In the genomic region with DNA sequence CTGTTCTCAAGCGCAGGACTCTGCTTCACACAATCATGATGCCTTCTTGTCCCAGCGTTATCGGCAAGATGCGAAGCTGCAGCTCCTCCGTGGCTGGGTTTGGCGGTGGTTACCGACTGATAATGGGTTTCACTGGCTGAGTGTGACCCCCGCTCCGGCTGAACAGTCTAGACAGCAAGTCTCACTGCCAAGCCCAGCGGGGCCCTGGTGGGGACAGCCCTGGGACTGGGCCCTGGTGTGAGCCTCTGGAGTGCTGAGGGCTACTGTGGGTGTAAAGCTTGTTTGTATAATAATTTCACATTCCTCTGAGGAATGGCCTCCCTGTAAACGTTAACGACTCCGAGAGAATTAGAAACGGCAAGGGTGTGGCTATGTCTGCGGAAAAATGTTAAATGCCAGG, we compare ENCODE assay signal across 12 mouse cellular contexts. TPM values are rescaled to one million over a fixed set of nuclear protein-coding genes. Genes with fewer than 3 reads are reported as not detected.
DNase-seq lines count a peak whose midpoint lies in the region; ATAC-seq and TF ChIP-seq lines count a peak whose summit lies in the region.
"Had no signal": no experiment of that assay in that cellular context is flagged by ENCODE, and none has a peak within 500 bp of the region (broad histone marks: within the 10 kb centered on the region; RNA-seq: fewer than 3 reads in every experiment).

No protein-coding gene starts in this region.

- no peak overlapping the region for H3K9ac ChIP-seq in embryonic facial prominence, embryonic 14.5 days (ENCODE audit: low read depth, low read length)
- no peak overlapping the region for H3K9ac ChIP-seq in lung, embryonic 14.5 days
- H3K9ac ChIP-seq in heart, embryonic 14.5 days (ENCODE audit: low read length): no peak overlapping the region
- H3K9ac ChIP-seq in liver, embryonic 16.5 days (ENCODE audit: low read depth, low read length): peak overlapping the region; percentile 60
- H3K9ac ChIP-seq: midbrain, embryonic 12.5 days had no signal

- TF ChIP-seq CTCF in lung, embryonic 14.5 days (IDR thresholded peaks at IDR 0.05; ENCODE audit: low read depth): no peak
- no peak for TF ChIP-seq CTCF in lung, adult 2 months (IDR thresholded peaks at IDR 0.05; ENCODE audit: insufficient read depth, low read length)

- no peaks in the 10 kb centered on the region for H3K9me3 ChIP-seq in embryonic facial prominence, embryonic 14.5 days (ENCODE audit: control insufficient read depth, low read length)
- H3K9me3 ChIP-seq in embryonic facial prominence, embryonic 10.5 days: no peaks in the 10 kb centered on the region
- no peaks in the 10 kb centered on the region for H3K9me3 ChIP-seq in lung, embryonic 14.5 days (ENCODE audit: low read depth, low read length)
- H3K9me3 ChIP-seq in heart, embryonic 14.5 days (ENCODE audit: control insufficient read depth, low read length): no peaks in the 10 kb centered on the region
- no peaks in the 10 kb centered on the region for H3K9me3 ChIP-seq in liver, embryonic 16.5 days (replicated peaks; ENCODE audit: control insufficient read depth, low read length)
- H3K9me3 ChIP-seq: midbrain, embryonic 12.5 days had no signal

- no peaks in the 10 kb centered on the region for H3K36me3 ChIP-seq in embryonic facial prominence, embryonic 14.5 days (ENCODE audit: control insufficient read depth, insufficient read depth, low read length)
- no peaks in the 10 kb centered on the region for H3K36me3 ChIP-seq in embryonic facial prominence, embryonic 10.5 days (replicated peaks)
- no peaks in the 10 kb centered on the region for H3K36me3 ChIP-seq in lung, embryonic 14.5 days (ENCODE audit: insufficient read depth)
- H3K36me3 ChIP-seq in heart, embryonic 14.5 days (ENCODE audit: control insufficient read depth, insufficient read depth, low read length): no peaks in the 10 kb centered on the region
- H3K36me3 ChIP-seq in liver, embryonic 16.5 days (ENCODE audit: control insufficient read depth, insufficient read depth): no peaks in the 10 kb centered on the region
- H3K36me3 ChIP-seq: midbrain, embryonic 12.5 days had no signal

- no peak overlapping the region for H3K4me3 ChIP-seq in embryonic facial prominence, embryonic 14.5 days (ENCODE audit: low read depth, low read length)
- no peak overlapping the region for H3K4me3 ChIP-seq in embryonic facial prominence, embryonic 10.5 days
- H3K4me3 ChIP-seq in lung, embryonic 14.5 days (ENCODE audit: low read depth, low read length): no peak overlapping the region
- no peak overlapping the region for H3K4me3 ChIP-seq in lung, adult 2 months (replicated peaks; ENCODE audit: extremely low read depth, low read depth, low read length)
- H3K4me3 ChIP-seq in heart, embryonic 14.5 days (ENCODE audit: control insufficient read depth in 1 of 2, insufficient read depth in 1 of 2, low read depth in 1 of 2, low read length in 2 of 2): no peak overlapping the region
- H3K4me3 ChIP-seq in liver, embryonic 16.5 days (ENCODE audit: low read depth, low read length): peak overlapping the region; percentile 47
- H3K4me3 ChIP-seq: midbrain, embryonic 12.5 days had no signal

- H3K27ac ChIP-seq in embryonic facial prominence, embryonic 14.5 days (replicated peaks; ENCODE audit: low read depth, low read length): no peak overlapping the region; the same call in 1 of the 2 replicates
- H3K27ac ChIP-seq in embryonic facial prominence, embryonic 10.5 days (replicated peaks): no peak overlapping the region
- 0 out of 2 replicates have a peak overlapping the region, but pooled peaks have one; percentile 3 for H3K27ac ChIP-seq in lung, embryonic 14.5 days (ENCODE audit: low read depth)
- H3K27ac ChIP-seq in heart, embryonic 14.5 days (replicated peaks in 1 of 2; ENCODE audit: control insufficient read depth in 1 of 2, insufficient read depth in 1 of 2, low read depth in 2 of 2, low read length in 2 of 2): peak overlapping the region; percentile 54 to 59; a peak in 3 of 4 replicates
- peak overlapping the region; percentile 95 for H3K27ac ChIP-seq in liver, embryonic 16.5 days (ENCODE audit: low read length)
- H3K27ac ChIP-seq: midbrain, embryonic 12.5 days had no signal

- H3K4me2 ChIP-seq in embryonic facial prominence, embryonic 14.5 days (ENCODE audit: low read depth, low read length): peak overlapping the region; percentile 24; the same call in 1 of the 2 replicates
- H3K4me2 ChIP-seq in lung, embryonic 14.5 days: no peak overlapping the region
- H3K4me2 ChIP-seq in heart, embryonic 14.5 days (ENCODE audit: low read length): peak overlapping the region; percentile 38
- peak overlapping the region; percentile 59 for H3K4me2 ChIP-seq in liver, embryonic 16.5 days (ENCODE audit: low read depth, low read length)
- H3K4me2 ChIP-seq: midbrain, embryonic 12.5 days had no signal

- no peaks in the 10 kb centered on the region for H3K27me3 ChIP-seq in embryonic facial prominence, embryonic 14.5 days (replicated peaks; ENCODE audit: control insufficient read depth, insufficient read depth, low read length)
- no peaks in the 10 kb centered on the region for H3K27me3 ChIP-seq in embryonic facial prominence, embryonic 10.5 days (replicated peaks; ENCODE audit: low read depth, poor library complexity, severe bottlenecking)
- H3K27me3 ChIP-seq in lung, embryonic 14.5 days (ENCODE audit: insufficient read depth, low read length): no peaks in the 10 kb centered on the region
- no peaks in the 10 kb centered on the region for H3K27me3 ChIP-seq in heart, embryonic 14.5 days (ENCODE audit: control insufficient read depth, insufficient read depth, low read length)
- no peaks in the 10 kb centered on the region for H3K27me3 ChIP-seq in liver, embryonic 16.5 days (ENCODE audit: control insufficient read depth, insufficient read depth, low read depth, low read length)
- H3K27me3 ChIP-seq: midbrain, embryonic 12.5 days had no signal

- peaks cover 5% of the 10 kb centered on the region; the same call in 1 of the 2 replicates for H3K4me1 ChIP-seq in embryonic facial prominence, embryonic 14.5 days (ENCODE audit: control insufficient read depth, insufficient read depth, low read length)
- H3K4me1 ChIP-seq in embryonic facial prominence, embryonic 10.5 days: peaks cover 10% of the 10 kb centered on the region
- H3K4me1 ChIP-seq in lung, embryonic 14.5 days (ENCODE audit: insufficient read depth): no peaks in the 10 kb centered on the region
- H3K4me1 ChIP-seq in lung, adult 2 months (ENCODE audit: control insufficient read depth, insufficient read depth, low read length): no peaks in the 10 kb centered on the region; the same call in 1 of the 2 replicates
- peaks cover 12 to 13% of the 10 kb centered on the region in 2 experiments for H3K4me1 ChIP-seq in heart, embryonic 14.5 days (ENCODE audit: control insufficient read depth in 2 of 2, insufficient read depth in 2 of 2, low read length in 2 of 2)
- H3K4me1 ChIP-seq in liver, embryonic 16.5 days (ENCODE audit: control insufficient read depth, low read depth, low read length): peaks cover 75% of the 10 kb centered on the region
- H3K4me1 ChIP-seq: midbrain, embryonic 12.5 days had no signal

- TF ChIP-seq POLR2A in lung, adult 2 months (IDR thresholded peaks at IDR 0.05; ENCODE audit: borderline replicate concordance, extremely low read depth, low read depth, low read length): no peak

- no peak for ATAC-seq in embryonic facial prominence, embryonic 14.5 days (ENCODE audit: low read depth)
- peak; percentile 76 for ATAC-seq in lung, embryonic 14.5 days (ENCODE audit: insufficient read depth)
- peak; percentile 59 for ATAC-seq in heart, embryonic 14.5 days (ENCODE audit: insufficient number of reproducible peaks, insufficient read depth, low FRiP score, low read depth)
- ATAC-seq in liver, embryonic 16.5 days (ENCODE audit: low read depth): peak; percentile 52
- ATAC-seq in granulocyte monocyte progenitor cell, adult 5-6 weeks (replicated peaks; ENCODE audit: poor library complexity, severe bottlenecking): no peak

- no peak for DNase-seq in embryonic facial prominence, embryonic 14.5 days (ENCODE audit: low spot score)
- no peak for DNase-seq in embryonic facial prominence, embryonic 10.5 days (ENCODE audit: low spot score)
- no peak for DNase-seq in lung, embryonic 14.5 days
- DNase-seq in lung, adult 2 months: no peak
- DNase-seq in cerebellum, adult 11-12 months: no peak
- DNase-seq: adrenal gland, postnatal 14 days had no signal

- 60% methylated on average over 15 of the region's 15 CpGs for WGBS in embryonic facial prominence, embryonic 14.5 days
- 75% methylated on average over 15 of the region's 15 CpGs for WGBS in embryonic facial prominence, embryonic 10.5 days
- WGBS in lung, embryonic 14.5 days: 40% methylated on average over 15 of the region's 15 CpGs
- WGBS in lung, adult 2 months: 45% methylated on average over 15 of the region's 15 CpGs
- WGBS in heart, embryonic 14.5 days: 29% methylated on average over 15 of the region's 15 CpGs
- WGBS in liver, embryonic 16.5 days (ENCODE audit: insufficient replicate concordance): 30% methylated on average over 15 of the region's 15 CpGs

RNA-seq across cellular contexts. Expression of a gene that starts 19.1 kb away (rescaled TPM):
- 41.9 and 42.4 TPM in 2 replicates for polyA plus RNA-seq in embryonic facial prominence, embryonic 14.5 days (2014; fragmentation: Nextera tagmentation; extraction: Ambion mirVana)
- polyA plus RNA-seq in embryonic facial prominence, embryonic 10.5 days (2016; fragmentation: Nextera tagmentation; extraction: Ambion mirVana): 32.3 and 35.4 TPM in 2 replicates
- polyA plus RNA-seq in lung, embryonic 14.5 days (2014; fragmentation: Nextera tagmentation; extraction: Ambion mirVana): 47.8 and 48.4 TPM in 2 replicates
- polyA plus RNA-seq in lung, adult 2 months (2012; rRNA removed): 51.1 and 70.6 TPM in 2 replicates
- polyA plus RNA-seq in heart, embryonic 14.5 days (2014; fragmentation: Nextera tagmentation; extraction: Ambion mirVana): 38.6 and 44.6 TPM in 2 replicates
- 39.0 and 44.7 TPM in 2 replicates for polyA plus RNA-seq in liver, embryonic 16.5 days (2015; fragmentation: Nextera tagmentation; extraction: Ambion mirVana)
- total RNA-seq in granulocyte monocyte progenitor cell, adult 5-6 weeks (2014; fragmentation: Nextera tagmentation): 23.1 and 26.3 TPM in 2 replicates
- total RNA-seq in granulocyte monocyte progenitor cell, adult 5-6 weeks (2017): 32.5 and 33.5 TPM in 2 replicates

RNA-seq across cellular contexts. Expression of a gene that starts 49.1 kb away (rescaled TPM):
- polyA plus RNA-seq in embryonic facial prominence, embryonic 14.5 days (2014; fragmentation: Nextera tagmentation; extraction: Ambion mirVana): not detected in 2 replicates
- not detected in 2 replicates for polyA plus RNA-seq in embryonic facial prominence, embryonic 10.5 days (2016; fragmentation: Nextera tagmentation; extraction: Ambion mirVana)
- polyA plus RNA-seq in lung, embryonic 14.5 days (2014; fragmentation: Nextera tagmentation; extraction: Ambion mirVana): not detected in 2 replicates
- polyA plus RNA-seq in lung, adult 2 months (2012; rRNA removed): not detected in 2 replicates
- not detected in 2 replicates for polyA plus RNA-seq in heart, embryonic 14.5 days (2014; fragmentation: Nextera tagmentation; extraction: Ambion mirVana)
- polyA plus RNA-seq in liver, embryonic 16.5 days (2015; fragmentation: Nextera tagmentation; extraction: Ambion mirVana): not detected in 2 replicates
- not detected in 2 replicates for total RNA-seq in granulocyte monocyte progenitor cell, adult 5-6 weeks (2014; fragmentation: Nextera tagmentation)
- total RNA-seq in granulocyte monocyte progenitor cell, adult 5-6 weeks (2017): not detected in 2 replicates
- total RNA-seq: adrenal gland, postnatal 14 days; heart, postnatal 10 days had no signal
- polyA plus RNA-seq: embryonic facial prominence, embryonic 11.5 days; midbrain, embryonic 12.5 days had no signal

RNA-seq across cellular contexts. Expression of a gene that starts 51.9 kb away (rescaled TPM):
- 0.11 TPM in 1 of 2 replicates, not detected in the other for polyA plus RNA-seq in embryonic facial prominence, embryonic 14.5 days (2014; fragmentation: Nextera tagmentation; extraction: Ambion mirVana)
- polyA plus RNA-seq in embryonic facial prominence, embryonic 10.5 days (2016; fragmentation: Nextera tagmentation; extraction: Ambion mirVana): 0.25 TPM in 1 of 2 replicates, not detected in the other
- not detected in 2 replicates for polyA plus RNA-seq in lung, embryonic 14.5 days (2014; fragmentation: Nextera tagmentation; extraction: Ambion mirVana)
- 0.36 TPM in 1 of 2 replicates, not detected in the other for polyA plus RNA-seq in lung, adult 2 months (2012; rRNA removed)
- not detected in 2 replicates for polyA plus RNA-seq in heart, embryonic 14.5 days (2014; fragmentation: Nextera tagmentation; extraction: Ambion mirVana)
- polyA plus RNA-seq in liver, embryonic 16.5 days (2015; fragmentation: Nextera tagmentation; extraction: Ambion mirVana): 1.2 TPM in 1 of 2 replicates, not detected in the other
- total RNA-seq in granulocyte monocyte progenitor cell, adult 5-6 weeks (2014; fragmentation: Nextera tagmentation): not detected in 2 replicates
- not detected in 2 replicates for total RNA-seq in granulocyte monocyte progenitor cell, adult 5-6 weeks (2017)
- total RNA-seq: adrenal gland, postnatal 14 days; heart, postnatal 10 days had no signal
- polyA plus RNA-seq: embryonic facial prominence, embryonic 11.5 days had no signal

Comparison
In these comparisons a context has a peak if more than half of its experiments do, and no peak if none do; other contexts are left out.
1. ATAC-seq: peak in lung, embryonic 14.5 days (single experiment), heart, embryonic 14.5 days (single experiment) and liver, embryonic 16.5 days (single experiment); none in embryonic facial prominence, embryonic 14.5 days (single experiment) and granulocyte monocyte progenitor cell, adult 5-6 weeks (single experiment).
2. H3K27ac ChIP-seq: peak in lung, embryonic 14.5 days (single experiment), heart, embryonic 14.5 days (2 of 2) and liver, embryonic 16.5 days (single experiment); none in embryonic facial prominence, embryonic 14.5 days (single experiment) and embryonic facial prominence, embryonic 10.5 days (single experiment).